Mouse (Mus musculus) ovary, adult 10 weeks (tissue): Measurements from ENCODE around the gene Gm20820. TPM values are rescaled to one million over a fixed set of nuclear protein-coding genes. Genes with fewer than 3 reads are reported as not detected.

Experiments
- polyA plus RNA-seq: library from polyadenylated mRNA; stranded (reverse); fragments of 350-450 nt; fragmentation: Illumina TruSeq; extraction: RNeasy Lipid Tissue Mini Kit (QIAGEN cat#74804); gene quantifications from one replicate; pipeline ENCODE4 v1.2.3, GENCODE M21; 2014

Gm20820 gene
- not detected for polyA plus RNA-seq

DNA sequence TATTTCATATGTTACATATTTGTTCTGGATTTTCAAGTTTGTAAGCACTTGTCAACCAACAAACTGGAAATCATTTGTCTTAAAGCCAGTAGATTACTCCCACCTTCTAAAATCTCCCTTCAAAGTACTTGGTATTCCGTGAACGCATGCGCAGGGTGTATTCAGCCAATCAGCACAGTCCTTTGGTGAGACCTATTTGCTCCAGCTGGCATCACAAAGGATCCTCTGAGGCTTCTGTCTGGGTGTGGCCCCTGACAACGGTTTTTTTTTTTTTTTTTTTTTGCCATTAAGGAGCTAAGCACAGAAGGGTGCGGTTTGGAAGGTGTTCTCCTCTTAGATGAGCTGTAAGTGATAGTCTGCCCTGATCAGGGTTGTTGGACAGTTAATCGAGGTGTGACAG is at the start of gene Gm20820:
Gm20820 (plus strand) TSS at position 301 of the 400 bp plus-strand sequence.

